17 mouse cellular contexts compared by ENCODE assay signal in the genomic region with DNA sequence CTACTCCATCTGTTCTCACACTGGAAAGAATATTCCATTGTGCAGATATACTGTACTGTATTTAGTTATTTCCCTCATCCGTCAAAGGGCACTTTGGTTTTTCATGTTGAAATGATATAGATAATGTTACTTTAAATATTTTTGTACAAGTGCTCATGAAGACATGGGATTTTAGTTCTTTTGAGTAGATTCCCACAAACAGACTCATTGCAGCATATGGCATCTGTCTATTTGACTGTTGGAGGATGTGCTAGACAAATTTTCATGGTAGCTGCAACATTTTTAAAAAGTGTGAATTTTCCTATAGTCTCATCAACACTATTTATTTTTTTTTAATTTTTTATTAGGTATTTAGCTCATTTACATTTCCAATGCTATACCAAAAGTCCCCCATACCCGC.
"Had no signal": no experiment of that assay in that cellular context is flagged by ENCODE, and none has a peak within 500 bp of the region (broad histone marks: within the 10 kb centered on the region; RNA-seq: fewer than 3 reads in every experiment).

No protein-coding gene starts in this region.

- H3K27me3 ChIP-seq: midbrain, embryonic 12.5 days; neural tube, embryonic 13.5 days; neural tube, embryonic 15.5 days; stomach, embryonic 15.5 days had no signal

- H3K9ac ChIP-seq: lung, embryonic 14.5 days; midbrain, embryonic 12.5 days; neural tube, embryonic 13.5 days; neural tube, embryonic 15.5 days; stomach, embryonic 15.5 days had no signal

- DNase-seq: lung, adult 18-20 months; lung, embryonic 14.5 days; lung, postnatal 10 days; lung, postnatal 4 days; midbrain, embryonic 14.5 days; right cerebral cortex, postnatal 14 days; thymus, adult 2 months; thymus, postnatal 25 days; thymus, postnatal 4 days had no signal

- H3K4me1 ChIP-seq: midbrain, embryonic 10.5 days; midbrain, embryonic 12.5 days; neural tube, embryonic 15.5 days; stomach, embryonic 15.5 days had no signal

- H3K4me3 ChIP-seq: midbrain, embryonic 10.5 days; midbrain, embryonic 12.5 days; myocyte; neural tube, embryonic 13.5 days; neural tube, embryonic 15.5 days; stomach, embryonic 15.5 days had no signal

- H3K36me3 ChIP-seq: midbrain, embryonic 10.5 days; midbrain, embryonic 12.5 days; neural tube, embryonic 13.5 days; neural tube, embryonic 15.5 days; stomach, embryonic 15.5 days had no signal

- H3K4me2 ChIP-seq: lung, embryonic 14.5 days; midbrain, embryonic 12.5 days; neural tube, embryonic 13.5 days; neural tube, embryonic 15.5 days; stomach, embryonic 15.5 days had no signal

- ATAC-seq: midbrain, embryonic 16.5 days had no signal

- H3K27ac ChIP-seq: midbrain, embryonic 10.5 days; midbrain, embryonic 12.5 days; neural tube, embryonic 13.5 days; neural tube, embryonic 15.5 days; stomach, embryonic 15.5 days; stomach, postnatal 0 days had no signal

- H3K9me3 ChIP-seq: midbrain, embryonic 10.5 days; midbrain, embryonic 12.5 days; neural tube, embryonic 13.5 days; neural tube, embryonic 15.5 days; stomach, embryonic 15.5 days had no signal
